Mouse (Mus musculus): Measurements from ENCODE around the gene Npepps. TPM values are rescaled to one million over a fixed set of nuclear protein-coding genes. Genes with fewer than 3 reads are reported as not detected.
A peak's percentile ranks its signal among the peaks of the same experiment; 100 is the strongest.
"Not testable (repeated sequence)": the region's sequence is repeated elsewhere in the genome, so short reads cannot be mapped to it uniquely, and the experiment has no call there.

Npepps gene
- polyA plus RNA-seq, 1 experiment from 2014 or later, result 87.4 TPM

GRCm38 (mm10) chr11:97312871-97313270 is 32.4 kb upstream of the Npepps start:
- H3K27me3 ChIP-seq (ENCODE audit: control insufficient read depth, insufficient read depth, low read length); H3K4me2 ChIP-seq (ENCODE audit: low read depth, low read length); ATAC-seq (replicated peaks; ENCODE audit: extremely low read depth, insufficient read depth, low FRiP score); H3K9ac ChIP-seq (ENCODE audit: low read length); H3K9me3 ChIP-seq (replicated peaks; ENCODE audit: control insufficient read depth, low read length); H3K36me3 ChIP-seq (ENCODE audit: control insufficient read depth, insufficient read depth); H3K4me3 ChIP-seq (ENCODE audit: low read length); H3K27ac ChIP-seq (ENCODE audit: low read length): not testable (repeated sequence)
- WGBS, result 70% methylated on average over 1 of the region's 1 CpGs
- H3K4me1 ChIP-seq (ENCODE audit: control insufficient read depth, insufficient read depth, low read length), result peaks cover 28% of the 10 kb centered on the region

- Histone ChIP-seq H3K27me3 (ENCODE audit: control insufficient read depth, insufficient read depth, low read length) (no peaks in the 10 kb centered on the region), H3K4me1 (ENCODE audit: control insufficient read depth, insufficient read depth, low read length) (peaks cover 21% of the 10 kb centered on the region), H3K4me2 (ENCODE audit: low read depth, low read length) (peak overlapping the region; percentile 71), H3K9ac (ENCODE audit: low read length) (peak overlapping the region; percentile 76), H3K9me3 (replicated peaks; ENCODE audit: control insufficient read depth, low read length) (no peaks in the 10 kb centered on the region), H3K27ac (ENCODE audit: low read length) (peak overlapping the region; percentile 82), H3K4me3 (ENCODE audit: low read length) (peak overlapping the region; percentile 50), H3K36me3 (ENCODE audit: control insufficient read depth, insufficient read depth) (no peaks in the 10 kb centered on the region)
- no peak for ATAC-seq (replicated peaks; ENCODE audit: extremely low read depth, insufficient read depth, low FRiP score)
- WGBS, result 4% methylated on average over 18 of the region's 18 CpGs
Observed at GRCm38 (mm10) chr11:97310895-97311631, 30.6 kb upstream of the Npepps start.

GRCm38 (mm10) chr11:97309911-97310571 is 29.6 kb upstream of the Npepps start:
- H3K27ac ChIP-seq (ENCODE audit: low read length), result peak overlapping the region; percentile 93
- H3K36me3 ChIP-seq (ENCODE audit: control insufficient read depth, insufficient read depth), result no peaks in the 10 kb centered on the region
- no peaks in the 10 kb centered on the region for H3K9me3 ChIP-seq (replicated peaks; ENCODE audit: control insufficient read depth, low read length)
- peak overlapping the region; percentile 75 for H3K9ac ChIP-seq (ENCODE audit: low read length)
- ATAC-seq (replicated peaks; ENCODE audit: extremely low read depth, insufficient read depth, low FRiP score), result peak; percentile 82
- H3K27me3 ChIP-seq (ENCODE audit: control insufficient read depth, insufficient read depth, low read length), result no peaks in the 10 kb centered on the region
- under 1% methylated on average over 25 of the region's 25 CpGs for WGBS
- peak overlapping the region; percentile 71 for H3K4me2 ChIP-seq (ENCODE audit: low read depth, low read length)
- peaks cover 19% of the 10 kb centered on the region for H3K4me1 ChIP-seq (ENCODE audit: control insufficient read depth, insufficient read depth, low read length)
- peak overlapping the region; percentile 55 for H3K4me3 ChIP-seq (ENCODE audit: low read length)

- WGBS, result under 1% methylated on average over 9 of the region's 9 CpGs
Observed at GRCm38 (mm10) chr11:97309451-97309836, 29.0 kb upstream of the Npepps start.

GRCm38 (mm10) chr11:97308806-97309450 is 28.5 kb upstream of the Npepps start:
- H3K36me3 ChIP-seq (ENCODE audit: control insufficient read depth, insufficient read depth), result no peaks in the 10 kb centered on the region
- peak overlapping the region; percentile 93 for H3K27ac ChIP-seq (ENCODE audit: low read length)
- H3K27me3 ChIP-seq (ENCODE audit: control insufficient read depth, insufficient read depth, low read length), result no peaks in the 10 kb centered on the region
- H3K9ac ChIP-seq (ENCODE audit: low read length), result peak overlapping the region; percentile 75
- H3K9me3 ChIP-seq (replicated peaks; ENCODE audit: control insufficient read depth, low read length), result no peaks in the 10 kb centered on the region
- peaks cover 19% of the 10 kb centered on the region for H3K4me1 ChIP-seq (ENCODE audit: control insufficient read depth, insufficient read depth, low read length)
- peak overlapping the region; percentile 71 for H3K4me2 ChIP-seq (ENCODE audit: low read depth, low read length)
- WGBS, result 26% methylated on average over 3 of the region's 3 CpGs
- H3K4me3 ChIP-seq (ENCODE audit: low read length), result peak overlapping the region; percentile 55
- ATAC-seq (replicated peaks; ENCODE audit: extremely low read depth, insufficient read depth, low FRiP score), result no peak

More at GRCm38 (mm10) chr11:97309451-97309836, 29.0 kb upstream of the Npepps start:
- Histone ChIP-seq H3K9ac (ENCODE audit: low read length) (peak overlapping the region; percentile 75), H3K4me3 (ENCODE audit: low read length) (peak overlapping the region; percentile 55), H3K4me2 (ENCODE audit: low read depth, low read length) (peak overlapping the region; percentile 71), H3K9me3 (replicated peaks; ENCODE audit: control insufficient read depth, low read length) (no peaks in the 10 kb centered on the region), H3K36me3 (ENCODE audit: control insufficient read depth, insufficient read depth) (no peaks in the 10 kb centered on the region), H3K27me3 (ENCODE audit: control insufficient read depth, insufficient read depth, low read length) (no peaks in the 10 kb centered on the region), H3K4me1 (ENCODE audit: control insufficient read depth, insufficient read depth, low read length) (peaks cover 19% of the 10 kb centered on the region), H3K27ac (ENCODE audit: low read length) (peak overlapping the region; percentile 93)
- peak; percentile 83 for ATAC-seq (replicated peaks; ENCODE audit: extremely low read depth, insufficient read depth, low FRiP score)

- no peaks in the 10 kb centered on the region for H3K27me3 ChIP-seq (ENCODE audit: control insufficient read depth, insufficient read depth, low read length)
- no peak overlapping the region for H3K4me3 ChIP-seq (ENCODE audit: low read length)
- H3K9ac ChIP-seq (ENCODE audit: low read length), result no peak overlapping the region
- 95% methylated on average over 11 of the region's 11 CpGs for WGBS
- H3K4me1 ChIP-seq (ENCODE audit: control insufficient read depth, insufficient read depth, low read length), result peaks cover 23% of the 10 kb centered on the region
- no peak overlapping the region for H3K4me2 ChIP-seq (ENCODE audit: low read depth, low read length)
- H3K9me3 ChIP-seq (replicated peaks; ENCODE audit: control insufficient read depth, low read length), result no peaks in the 10 kb centered on the region
- ATAC-seq (replicated peaks; ENCODE audit: extremely low read depth, insufficient read depth, low FRiP score), result no peak
- H3K36me3 ChIP-seq (ENCODE audit: control insufficient read depth, insufficient read depth), result no peaks in the 10 kb centered on the region
- H3K27ac ChIP-seq (ENCODE audit: low read length), result no peak overlapping the region
Observed at GRCm38 (mm10) chr11:97307294-97308069, 27.0 kb upstream of the Npepps start.

GRCm38 (mm10) chr11:97304631-97305030 is 24.2 kb upstream of the Npepps start:
- H3K27ac ChIP-seq (ENCODE audit: low read length), result no peak overlapping the region
- no peaks in the 10 kb centered on the region for H3K9me3 ChIP-seq (replicated peaks; ENCODE audit: control insufficient read depth, low read length)
- no peak overlapping the region for H3K9ac ChIP-seq (ENCODE audit: low read length)
- no peak overlapping the region for H3K4me2 ChIP-seq (ENCODE audit: low read depth, low read length)
- no peak overlapping the region for H3K4me3 ChIP-seq (ENCODE audit: low read length)
- no peaks in the 10 kb centered on the region for H3K27me3 ChIP-seq (ENCODE audit: control insufficient read depth, insufficient read depth, low read length)
- WGBS, result 66% methylated on average over 5 of the region's 5 CpGs
- ATAC-seq (replicated peaks; ENCODE audit: extremely low read depth, insufficient read depth, low FRiP score), result no peak
- peaks cover 24% of the 10 kb centered on the region for H3K4me1 ChIP-seq (ENCODE audit: control insufficient read depth, insufficient read depth, low read length)
- no peaks in the 10 kb centered on the region for H3K36me3 ChIP-seq (ENCODE audit: control insufficient read depth, insufficient read depth)

GRCm38 (mm10) chr11:97302231-97302781 is 21.9 kb upstream of the Npepps start:
- Histone ChIP-seq H3K27me3 (ENCODE audit: control insufficient read depth, insufficient read depth, low read length) (no peaks in the 10 kb centered on the region), H3K36me3 (ENCODE audit: control insufficient read depth, insufficient read depth) (no peaks in the 10 kb centered on the region), H3K9me3 (replicated peaks; ENCODE audit: control insufficient read depth, low read length) (no peaks in the 10 kb centered on the region), H3K9ac (ENCODE audit: low read length) (no peak overlapping the region), H3K4me3 (ENCODE audit: low read length) (no peak overlapping the region), H3K4me1 (ENCODE audit: control insufficient read depth, insufficient read depth, low read length) (peaks cover 17% of the 10 kb centered on the region), H3K27ac (ENCODE audit: low read length) (peak overlapping the region; percentile 92), H3K4me2 (ENCODE audit: low read depth, low read length) (peak overlapping the region; percentile 36)
- 12% methylated on average over 7 of the region's 7 CpGs for WGBS
- ATAC-seq (replicated peaks; ENCODE audit: extremely low read depth, insufficient read depth, low FRiP score), result peak; percentile 80
